Mouse (Mus musculus): ENCODE measurements at regions not wholly inside any gene's neighbourhood (a gene's known extent, or its start where the extent isn't known, plus 50 kb on each side); places are given as distances from the start of the nearest gene placed in this dataset.

- no peak for TF ChIP-seq CTCF (IDR thresholded peaks at IDR 0.05; ENCODE audit: extremely low read depth, insufficient read depth, insufficient read length, insufficient replicate concordance)
- no peak for TF ChIP-seq POLR2A (IDR thresholded peaks at IDR 0.05; ENCODE audit: low read depth, low read length)
- Histone ChIP-seq H3K36me3 (ENCODE audit: control insufficient read depth, insufficient read depth, low read length) (no peaks in the 10 kb centered on the region), H3K27me3 (ENCODE audit: control insufficient read depth, insufficient read depth, low read length) (no peaks in the 10 kb centered on the region), H3K27ac (ENCODE audit: insufficient read depth, low read length) (no peak overlapping the region), H3K4me3 (ENCODE audit: extremely low read depth, insufficient read depth, insufficient read length) (no peak overlapping the region), H3K4me1 (ENCODE audit: control insufficient read depth, insufficient read depth, insufficient read length) (no peaks in the 10 kb centered on the region)
- no peak for DNase-seq (ENCODE audit: low read depth in 1 of 2, low spot score in 2 of 2)
- WGBS = 56% methylated on average over 12 of the region's 12 CpGs
Measured at GRCm38 (mm10) chr7:113059211-113059966, 105.6 kb downstream of the Rassf10 start.

- Histone ChIP-seq H3K27me3 (ENCODE audit: control insufficient read depth, insufficient read depth, low read length) (no peaks in the 10 kb centered on the region), H3K27ac (ENCODE audit: insufficient read depth, low read length) (no peak overlapping the region), H3K4me1 (ENCODE audit: control insufficient read depth, insufficient read depth, insufficient read length) (no peaks in the 10 kb centered on the region), H3K4me3 (ENCODE audit: extremely low read depth, insufficient read depth, insufficient read length) (no peak overlapping the region), H3K36me3 (ENCODE audit: control insufficient read depth, insufficient read depth, low read length) (no peaks in the 10 kb centered on the region)
- TF ChIP-seq CTCF (IDR thresholded peaks at IDR 0.05; ENCODE audit: extremely low read depth, insufficient read depth, insufficient read length, insufficient replicate concordance) (no peak), POLR2A (IDR thresholded peaks at IDR 0.05; ENCODE audit: low read depth, low read length) (no peak)
- WGBS = 64% methylated on average over 5 of the region's 5 CpGs
- DNase-seq (ENCODE audit: low read depth in 1 of 2, low spot score in 2 of 2) = no peak
Measured at GRCm38 (mm10) chr7:113059967-113060284, 106.2 kb downstream of the Rassf10 start.

- H3K27ac ChIP-seq (ENCODE audit: insufficient read depth, low read length) = no peak overlapping the region
- no peaks in the 10 kb centered on the region for H3K27me3 ChIP-seq (ENCODE audit: control insufficient read depth, insufficient read depth, low read length)
- no peaks in the 10 kb centered on the region for H3K4me1 ChIP-seq (ENCODE audit: control insufficient read depth, insufficient read depth, insufficient read length)
- TF ChIP-seq POLR2A (IDR thresholded peaks at IDR 0.05; ENCODE audit: low read depth, low read length) (no peak), CTCF (IDR thresholded peaks at IDR 0.05; ENCODE audit: extremely low read depth, insufficient read depth, insufficient read length, insufficient replicate concordance) (no peak)
- H3K4me3 ChIP-seq (ENCODE audit: extremely low read depth, insufficient read depth, insufficient read length) = no peak overlapping the region
- WGBS = 81% methylated on average over 7 of the region's 7 CpGs
- no peaks in the 10 kb centered on the region for H3K36me3 ChIP-seq (ENCODE audit: control insufficient read depth, insufficient read depth, low read length)
- DNase-seq (ENCODE audit: low read depth in 1 of 2, low spot score in 2 of 2) = no peak
Measured at GRCm38 (mm10) chr7:113060991-113061390, 107.2 kb downstream of the Rassf10 start.

GRCm38 (mm10) chr7:113066536-113066935 is 112.8 kb downstream of the Rassf10 start:
- H3K27ac ChIP-seq (ENCODE audit: insufficient read depth, low read length) = no peak overlapping the region
- 55% methylated on average over 12 of the region's 12 CpGs for WGBS
- TF ChIP-seq POLR2A (IDR thresholded peaks at IDR 0.05; ENCODE audit: low read depth, low read length) = no peak
- TF ChIP-seq CTCF (IDR thresholded peaks at IDR 0.05; ENCODE audit: extremely low read depth, insufficient read depth, insufficient read length, insufficient replicate concordance) = no peak
- no peak overlapping the region for H3K4me3 ChIP-seq (ENCODE audit: extremely low read depth, insufficient read depth, insufficient read length)
- no peaks in the 10 kb centered on the region for H3K27me3 ChIP-seq (ENCODE audit: control insufficient read depth, insufficient read depth, low read length)
- H3K36me3 ChIP-seq (ENCODE audit: control insufficient read depth, insufficient read depth, low read length) = no peaks in the 10 kb centered on the region
- no peak for DNase-seq (ENCODE audit: low read depth in 1 of 2, low spot score in 2 of 2)
- no peaks in the 10 kb centered on the region for H3K4me1 ChIP-seq (ENCODE audit: control insufficient read depth, insufficient read depth, insufficient read length)

- WGBS = 92% methylated on average over 6 of the region's 6 CpGs
- Histone ChIP-seq H3K27me3 (ENCODE audit: control insufficient read depth, insufficient read depth, low read length) (no peaks in the 10 kb centered on the region), H3K27ac (ENCODE audit: insufficient read depth, low read length) (no peak overlapping the region), H3K36me3 (ENCODE audit: control insufficient read depth, insufficient read depth, low read length) (no peaks in the 10 kb centered on the region), H3K4me3 (ENCODE audit: extremely low read depth, insufficient read depth, insufficient read length) (no peak overlapping the region), H3K4me1 (ENCODE audit: control insufficient read depth, insufficient read depth, insufficient read length) (no peaks in the 10 kb centered on the region; the same call in 1 of the 2 replicates)
- DNase-seq (ENCODE audit: low read depth in 1 of 2, low spot score in 2 of 2) = no peak
- TF ChIP-seq CTCF (IDR thresholded peaks at IDR 0.05; ENCODE audit: extremely low read depth, insufficient read depth, insufficient read length, insufficient replicate concordance) (no peak), POLR2A (IDR thresholded peaks at IDR 0.05; ENCODE audit: low read depth, low read length) (no peak)
Measured at GRCm38 (mm10) chr7:113068296-113068695, 114.5 kb downstream of the Rassf10 start.

GRCm38 (mm10) chr7:113069336-113069924 is 115.7 kb downstream of the Rassf10 start:
- TF ChIP-seq POLR2A (IDR thresholded peaks at IDR 0.05; ENCODE audit: low read depth, low read length) = no peak
- no peak for TF ChIP-seq CTCF (IDR thresholded peaks at IDR 0.05; ENCODE audit: extremely low read depth, insufficient read depth, insufficient read length, insufficient replicate concordance)
- no peak overlapping the region for H3K4me3 ChIP-seq (ENCODE audit: extremely low read depth, insufficient read depth, insufficient read length)
- no peaks in the 10 kb centered on the region for H3K27me3 ChIP-seq (ENCODE audit: control insufficient read depth, insufficient read depth, low read length)
- no peak overlapping the region for H3K27ac ChIP-seq (ENCODE audit: insufficient read depth, low read length)
- H3K36me3 ChIP-seq (ENCODE audit: control insufficient read depth, insufficient read depth, low read length) = no peaks in the 10 kb centered on the region
- WGBS = 72% methylated on average over 4 of the region's 4 CpGs
- DNase-seq (ENCODE audit: low read depth in 1 of 2, low spot score in 2 of 2) = no peak
- H3K4me1 ChIP-seq (ENCODE audit: control insufficient read depth, insufficient read depth, insufficient read length) = no peaks in the 10 kb centered on the region; the same call in 1 of the 2 replicates

GRCm38 (mm10) chr7:113071418-113071817 is 117.7 kb downstream of the Rassf10 start:
- no peaks in the 10 kb centered on the region for H3K27me3 ChIP-seq (ENCODE audit: control insufficient read depth, insufficient read depth, low read length)
- TF ChIP-seq POLR2A (IDR thresholded peaks at IDR 0.05; ENCODE audit: low read depth, low read length) = no peak
- no peak for TF ChIP-seq CTCF (IDR thresholded peaks at IDR 0.05; ENCODE audit: extremely low read depth, insufficient read depth, insufficient read length, insufficient replicate concordance)
- H3K4me3 ChIP-seq (ENCODE audit: extremely low read depth, insufficient read depth, insufficient read length) = no peak overlapping the region
- no peak for DNase-seq (ENCODE audit: low read depth in 1 of 2, low spot score in 2 of 2)
- H3K36me3 ChIP-seq (ENCODE audit: control insufficient read depth, insufficient read depth, low read length) = no peaks in the 10 kb centered on the region
- peaks cover 4% of the 10 kb centered on the region; the same call in 1 of the 2 replicates for H3K4me1 ChIP-seq (ENCODE audit: control insufficient read depth, insufficient read depth, insufficient read length)
- 69% methylated on average over 1 of the region's 1 CpGs for WGBS
- H3K27ac ChIP-seq (ENCODE audit: insufficient read depth, low read length) = no peak overlapping the region

Data from spleen, adult 2 months (tissue).